Mouse (Mus musculus) embryonic facial prominence, embryonic 15.5 days (tissue): Measurements from ENCODE around the gene Mrps26. TPM values are rescaled to one million over a fixed set of nuclear protein-coding genes. Genes with fewer than 3 reads are reported as not detected.
"Not testable (repeated sequence)": the region's sequence is repeated elsewhere in the genome, so short reads cannot be mapped to it uniquely, and the experiment has no call there.

Experiments used
- ATAC-seq: fragments of 200-750 bp; cut with Nextera tagmentation; 2 replicates; pipeline ENCODE4 v1.8.0; 2017; ENCODE audit warnings: low read depth, moderate TSS enrichment; ENCODE audit not compliant: insufficient number of reproducible peaks, low FRiP score, low TSS enrichment
- H3K27ac ChIP-seq: fragments of 300-500 bp; sonication (generic); replicated peaks from 2 replicates; pipeline ENCODE4 v1.5.1; 2015; ENCODE audit warnings: mild to moderate bottlenecking, inconsistent platforms
- H3K27me3 ChIP-seq: fragments of 300-500 bp; sonication (generic); 2 replicates; pipeline ENCODE4 v1.6.1; 2015; ENCODE audit warnings: inconsistent platforms
- H3K36me3 ChIP-seq: fragments of 300-500 bp; sonication (generic); 2 replicates; pipeline ENCODE4 v1.6.1; 2015; ENCODE audit warnings: mild to moderate bottlenecking, inconsistent platforms
- H3K4me1 ChIP-seq: fragments of 300-500 bp; sonication (generic); 2 replicates; pipeline ENCODE4 v1.6.1; 2015; ENCODE audit warnings: inconsistent platforms
- H3K4me2 ChIP-seq: fragments of 300-500 bp; sonication (generic); replicated peaks from 2 replicates; pipeline ENCODE4 v1.6.1; 2015; ENCODE audit warnings: mild to moderate bottlenecking, inconsistent platforms
- H3K4me3 ChIP-seq: fragments of 300-500 bp; sonication (generic); replicated peaks from 2 replicates; pipeline ENCODE4 v1.5.1; 2015; ENCODE audit warnings: mild to moderate bottlenecking, inconsistent platforms
- H3K9ac ChIP-seq: fragments of 300-500 bp; sonication (generic); 2 replicates; pipeline ENCODE4 v1.6.1; 2015; ENCODE audit warnings: inconsistent platforms
- H3K9me3 ChIP-seq: fragments of 300-500 bp; sonication (generic); replicated peaks from 2 replicates; pipeline ENCODE4 v1.6.1; 2016; ENCODE audit warnings: inconsistent platforms
- WGBS: fragments of 180-500 bp; shearing (Covaris S2); methylation state at CpG from one replicate; pipeline ENCODE4 v1.1.7; 2015; 5-methylcytosine and 5-hydroxymethylcytosine counted together
- polyA plus RNA-seq: library from polyadenylated mRNA; unstranded; fragments of >200 nt; fragmentation: Nextera tagmentation; extraction: Ambion mirVana; gene quantifications from 2 replicates; pipeline ENCODE4 v1.2.1, GENCODE M21; 2015

Gene Mrps26
- 98.9 and 102 TPM in 2 replicates for polyA plus RNA-seq

DNA sequence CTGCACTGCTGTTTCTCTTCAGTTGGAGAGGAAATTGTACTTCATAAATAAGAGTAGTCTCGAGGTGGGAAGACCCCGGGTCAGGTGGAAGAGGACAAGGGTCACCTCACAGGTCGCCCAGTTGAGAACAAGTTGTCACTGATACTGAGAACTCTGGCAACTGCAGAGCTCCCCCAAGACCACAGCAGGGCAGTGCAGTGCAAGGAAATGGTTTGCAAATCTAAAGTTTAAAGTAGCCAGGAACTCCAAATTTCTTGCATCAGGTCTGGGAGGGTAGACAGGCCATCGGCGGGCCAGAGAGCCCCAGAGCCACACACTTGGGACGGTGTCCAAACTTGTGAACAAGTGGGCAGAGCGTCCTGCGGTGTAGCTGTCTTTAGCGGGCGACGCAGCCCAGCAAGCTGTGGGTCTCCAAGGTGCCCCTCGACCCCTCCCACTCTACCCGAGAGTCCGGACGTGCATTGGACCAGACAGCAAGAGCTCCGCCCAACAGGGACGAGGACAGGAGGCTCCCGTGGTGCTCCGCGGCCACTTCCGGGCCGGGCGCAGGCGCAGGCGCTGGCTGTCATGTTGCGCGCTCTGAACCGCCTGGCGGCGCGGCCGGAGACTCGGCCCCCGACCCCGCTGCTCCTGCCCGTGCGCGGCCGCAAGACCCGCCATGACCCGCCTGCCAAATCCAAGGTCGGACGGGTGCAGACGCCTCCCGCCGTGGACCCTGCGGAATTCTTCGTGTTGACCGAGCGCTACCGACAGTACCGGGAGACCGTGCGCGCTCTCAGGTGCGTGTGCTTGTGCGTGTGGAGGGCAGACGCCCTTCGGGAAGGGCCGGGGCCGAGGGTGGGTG, at the start of gene Mrps26:
Gene Mrps26, plus strand, starts transcription at position 531 of the 844 bp plus-strand sequence.
- H3K4me1 ChIP-seq = peaks cover 20% of the 10 kb centered on the region
- peak within 1 kb of the TSS; percentile 86 for H3K9ac ChIP-seq
- under 1% methylated on average over 61 of the region's 61 CpGs for WGBS
- no peaks in the 10 kb centered on the region for H3K27me3 ChIP-seq
- H3K4me2 ChIP-seq = peak within 1 kb of the TSS; percentile 85
- H3K27ac ChIP-seq = peak within 1 kb of the TSS; percentile 82
- peak within 1 kb of the TSS; percentile 82 for H3K4me3 ChIP-seq
- H3K36me3 ChIP-seq = peaks cover 20% of the 10 kb centered on the region
- ATAC-seq = peak; percentile 99
- H3K9me3 ChIP-seq = no peaks in the 10 kb centered on the region

DNA sequence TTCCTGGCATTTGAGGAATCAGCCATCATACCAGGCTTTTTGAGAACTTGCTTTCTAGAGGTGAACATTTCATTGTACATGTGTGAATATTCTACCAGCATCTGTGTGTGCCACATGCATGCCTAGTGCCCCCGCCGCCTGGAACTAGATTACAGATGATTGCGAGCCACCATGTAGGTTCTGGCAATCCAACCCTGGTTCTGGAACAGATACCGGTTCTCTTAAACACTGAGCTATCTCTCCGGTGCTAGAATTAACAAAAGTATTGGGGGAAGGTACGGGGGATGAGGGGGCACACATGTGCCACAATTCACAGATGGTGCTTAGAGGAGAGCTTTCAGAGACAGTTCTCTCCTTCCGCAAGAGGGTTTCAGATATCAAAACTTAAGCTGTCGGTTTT, 49.6 kb upstream of the Mrps26 start:
- 94% methylated on average over 8 of the region's 8 CpGs for WGBS
- H3K27me3 ChIP-seq = no peaks in the 10 kb centered on the region
- no peaks in the 10 kb centered on the region for H3K9me3 ChIP-seq
- no peak overlapping the region for H3K4me2 ChIP-seq
- no peak overlapping the region for H3K4me3 ChIP-seq
- no peaks in the 10 kb centered on the region for H3K4me1 ChIP-seq
- no peak overlapping the region for H3K9ac ChIP-seq
- no peak overlapping the region for H3K27ac ChIP-seq
- H3K36me3 ChIP-seq = peaks cover 34% of the 10 kb centered on the region
- ATAC-seq = no peak

DNA sequence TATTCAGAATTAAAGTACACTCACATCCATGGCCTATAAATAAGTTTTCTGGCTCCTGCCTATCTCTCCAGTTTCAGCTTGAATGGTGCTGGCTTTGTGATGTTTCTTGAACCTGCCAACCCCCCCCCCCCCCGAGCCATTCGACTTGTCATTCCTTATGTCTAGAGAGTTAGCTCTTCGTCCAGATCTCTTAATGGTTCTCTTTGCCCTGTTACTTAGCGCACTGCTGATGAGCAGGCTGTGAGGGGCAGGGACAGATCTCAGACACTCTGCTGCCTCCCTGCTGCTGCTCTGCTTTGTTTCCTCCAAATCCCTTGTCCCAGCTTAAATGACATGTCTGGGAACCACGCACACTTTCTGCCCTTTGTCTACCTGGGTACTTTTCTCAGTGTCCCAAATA, 47.8 kb upstream of the Mrps26 start:
- WGBS = 72% methylated on average over 5 of the region's 5 CpGs
- Histone ChIP-seq H3K9ac (no peak overlapping the region), H3K4me1 (no peaks in the 10 kb centered on the region), H3K9me3 (no peaks in the 10 kb centered on the region), H3K27ac (no peak overlapping the region), H3K4me3 (no peak overlapping the region), H3K27me3 (no peaks in the 10 kb centered on the region), H3K4me2 (no peak overlapping the region), H3K36me3 (peaks cover 41% of the 10 kb centered on the region)
- no peak for ATAC-seq

DNA sequence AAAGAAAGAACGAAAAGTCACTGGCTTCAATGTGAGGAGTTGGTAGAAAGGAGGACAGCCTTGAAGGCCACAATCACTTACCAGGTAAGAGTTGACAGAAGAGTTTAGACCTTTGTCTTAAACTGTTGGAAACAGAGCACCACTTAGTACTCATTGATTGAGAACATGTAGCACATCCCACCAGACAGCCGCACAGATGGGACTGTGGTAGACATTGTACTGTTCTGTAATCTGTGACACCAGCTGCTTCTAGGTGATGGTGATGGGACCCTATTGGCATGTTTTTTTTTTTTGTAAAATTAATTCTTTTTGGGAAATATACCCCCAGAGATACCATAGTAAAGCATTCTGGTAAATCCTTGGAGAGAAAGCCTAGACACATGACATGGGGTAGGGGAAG, 41.6 kb upstream of the Mrps26 start:
- Histone ChIP-seq H3K4me2 (no peak overlapping the region), H3K4me3 (no peak overlapping the region), H3K4me1 (no peaks in the 10 kb centered on the region), H3K36me3 (peaks cover 63% of the 10 kb centered on the region), H3K27ac (no peak overlapping the region), H3K9ac (no peak overlapping the region), H3K9me3 (no peaks in the 10 kb centered on the region), H3K27me3 (no peaks in the 10 kb centered on the region)
- no peak for ATAC-seq
- 95% methylated on average over 2 of the region's 2 CpGs for WGBS

DNA sequence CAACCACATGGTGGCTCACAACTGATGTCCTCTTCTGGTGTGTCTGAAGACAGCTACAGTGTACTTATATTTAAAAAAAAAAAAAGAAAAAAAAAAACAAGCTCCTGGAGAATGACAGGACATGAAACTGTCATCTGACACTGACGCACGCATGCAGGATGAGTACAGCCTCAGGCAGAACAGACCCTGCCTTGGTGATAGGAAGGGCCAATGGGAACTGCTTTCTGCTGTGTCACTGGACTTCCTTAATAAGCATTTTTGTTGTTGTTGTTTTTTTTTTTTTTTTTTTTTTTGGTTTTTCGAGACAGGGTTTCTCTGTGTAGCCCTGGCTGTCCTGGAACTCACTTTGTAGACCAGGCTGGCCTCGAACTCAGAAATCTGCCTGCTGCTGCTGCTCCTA, 38.1 kb upstream of the Mrps26 start:
- peaks cover 53% of the 10 kb centered on the region for H3K36me3 ChIP-seq
- not testable (repeated sequence) for ATAC-seq, H3K9ac ChIP-seq, H3K27ac ChIP-seq, H3K4me2 ChIP-seq, H3K9me3 ChIP-seq, H3K4me3 ChIP-seq, H3K27me3 ChIP-seq, H3K4me1 ChIP-seq
- 80% methylated on average over 4 of the region's 4 CpGs for WGBS

DNA sequence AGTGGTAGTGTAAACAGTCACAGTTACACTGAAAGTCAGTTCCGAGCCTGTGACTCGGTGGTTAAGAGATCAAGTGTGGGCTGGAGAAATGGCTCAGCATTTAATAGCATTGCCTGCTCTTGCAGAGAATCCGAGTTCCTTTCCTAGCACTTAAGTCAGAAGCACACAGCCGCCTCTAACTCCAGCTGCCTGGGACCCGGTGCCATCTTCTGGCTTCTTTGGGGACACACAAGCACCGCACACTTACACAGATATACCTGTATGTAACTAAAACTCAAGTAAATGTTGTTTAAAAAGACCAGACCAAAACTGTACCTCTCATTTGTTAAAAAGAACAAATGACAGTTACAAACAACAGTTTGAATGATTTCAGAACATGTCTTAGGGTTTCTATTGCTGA, 35.1 kb upstream of the Mrps26 start:
- Histone ChIP-seq H3K27me3 (no peaks in the 10 kb centered on the region), H3K4me1 (no peaks in the 10 kb centered on the region)
- no peak for ATAC-seq

DNA sequence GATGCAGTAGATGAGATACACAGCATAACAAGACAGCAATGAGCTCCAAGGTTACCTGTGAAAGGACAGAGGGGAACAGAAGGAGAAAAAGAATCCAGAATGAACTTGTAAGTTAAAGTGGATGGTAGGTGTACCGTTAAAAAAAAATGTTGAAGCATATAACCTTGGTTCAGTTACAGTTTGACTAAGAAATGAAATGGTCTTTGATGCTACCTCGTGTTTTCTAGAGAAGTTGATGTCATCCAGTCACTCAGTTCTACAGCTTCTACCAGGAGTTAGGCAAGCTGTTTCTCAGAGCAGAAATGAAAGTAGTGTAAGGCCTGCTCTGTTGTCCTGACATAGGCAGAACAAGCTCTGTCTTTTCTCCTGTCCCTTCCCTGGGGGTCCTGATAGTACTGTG, 34.3 kb upstream of the Mrps26 start:
- no peak overlapping the region for H3K27ac ChIP-seq
- H3K27me3 ChIP-seq = no peaks in the 10 kb centered on the region
- no peak overlapping the region for H3K4me3 ChIP-seq
- WGBS = 87% methylated on average over 2 of the region's 2 CpGs
- no peaks in the 10 kb centered on the region for H3K4me1 ChIP-seq
- H3K36me3 ChIP-seq = peaks cover 51% of the 10 kb centered on the region
- no peak for ATAC-seq
- H3K9ac ChIP-seq = no peak overlapping the region
- H3K9me3 ChIP-seq = no peaks in the 10 kb centered on the region
- no peak overlapping the region for H3K4me2 ChIP-seq

More for the DNA sequence above, 35.1 kb upstream of the Mrps26 start:
- no peak overlapping the region for H3K4me3 ChIP-seq
- no peak overlapping the region for H3K27ac ChIP-seq
- no peak overlapping the region for H3K9ac ChIP-seq
- peaks cover 45% of the 10 kb centered on the region for H3K36me3 ChIP-seq
- 85% methylated on average over 6 of the region's 6 CpGs for WGBS
- H3K4me2 ChIP-seq = no peak overlapping the region
- H3K9me3 ChIP-seq = no peaks in the 10 kb centered on the region

DNA sequence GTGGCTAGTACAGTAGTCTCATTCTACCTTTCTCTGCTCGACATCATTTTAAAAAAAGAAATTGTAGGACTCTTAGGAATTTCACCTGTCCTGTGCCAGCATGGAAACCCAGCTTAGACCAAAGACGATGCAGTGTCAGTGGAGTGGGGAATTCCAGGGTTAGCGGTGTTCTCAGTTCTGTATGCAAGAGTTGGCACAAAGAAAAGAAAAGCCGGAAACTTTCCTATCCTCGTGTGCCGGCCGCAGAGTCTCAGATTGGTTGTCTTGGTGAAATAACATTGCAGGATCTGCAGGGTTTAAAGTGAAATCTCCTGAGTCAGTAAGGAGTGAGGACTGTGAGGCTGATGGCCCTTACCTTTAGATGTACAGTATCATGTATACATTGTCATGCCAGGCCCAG, 33.6 kb upstream of the Mrps26 start:
- WGBS = 92% methylated on average over 7 of the region's 7 CpGs
- Histone ChIP-seq H3K9ac (no peak overlapping the region), H3K27me3 (no peaks in the 10 kb centered on the region), H3K36me3 (peaks cover 55% of the 10 kb centered on the region), H3K4me3 (no peak overlapping the region), H3K4me2 (no peak overlapping the region), H3K4me1 (no peaks in the 10 kb centered on the region), H3K9me3 (no peaks in the 10 kb centered on the region), H3K27ac (no peak overlapping the region)
- ATAC-seq = no peak

DNA sequence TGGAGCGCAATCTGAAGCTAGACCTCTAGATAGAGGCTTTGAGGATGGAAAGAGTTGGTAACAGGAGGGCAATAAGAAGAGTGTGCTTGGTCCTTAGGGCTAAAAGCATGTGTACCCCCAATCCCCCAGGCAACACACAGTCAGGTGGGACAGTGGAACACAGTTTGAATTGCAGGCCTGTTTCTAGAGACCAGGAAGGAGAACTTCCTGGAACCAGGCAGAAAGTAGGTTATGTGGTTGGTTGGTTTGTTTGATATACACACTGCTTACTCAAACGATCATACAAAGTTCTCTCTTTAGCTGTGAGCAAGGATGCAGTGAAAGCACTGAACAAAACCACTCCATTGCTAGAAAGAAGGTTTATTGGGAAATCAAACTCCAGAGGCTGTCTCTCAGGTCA, 31.3 kb upstream of the Mrps26 start:
- Histone ChIP-seq H3K27me3 (no peaks in the 10 kb centered on the region), H3K9ac (no peak overlapping the region), H3K4me2 (no peak overlapping the region), H3K36me3 (peaks cover 66% of the 10 kb centered on the region), H3K27ac (no peak overlapping the region), H3K9me3 (no peaks in the 10 kb centered on the region), H3K4me1 (no peaks in the 10 kb centered on the region), H3K4me3 (no peak overlapping the region)
- ATAC-seq = no peak
- WGBS = 90% methylated on average over 2 of the region's 2 CpGs

DNA sequence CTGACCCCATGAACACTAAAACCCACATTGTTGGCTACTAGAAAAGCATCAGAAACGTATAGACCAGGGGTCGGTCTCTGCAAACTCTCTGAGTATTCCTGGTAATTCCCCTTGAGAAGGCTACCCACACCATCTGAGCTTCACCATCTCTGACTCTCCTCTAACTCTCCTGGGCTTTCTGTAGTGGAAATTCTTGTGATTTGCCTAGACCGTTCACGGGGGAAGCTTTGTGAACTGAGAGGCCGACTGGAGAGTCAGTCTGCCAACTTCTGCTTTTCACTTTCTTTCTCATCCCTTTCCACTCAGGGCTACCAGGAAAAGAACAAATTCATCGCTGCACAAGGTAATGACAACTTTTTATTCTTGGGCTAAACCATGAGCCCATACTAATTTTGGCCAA, 28.5 kb upstream of the Mrps26 start:
- Histone ChIP-seq H3K4me2 (no peak overlapping the region), H3K36me3 (peaks cover 76% of the 10 kb centered on the region), H3K9me3 (no peaks in the 10 kb centered on the region), H3K4me1 (no peaks in the 10 kb centered on the region), H3K27me3 (no peaks in the 10 kb centered on the region), H3K9ac (no peak overlapping the region), H3K27ac (no peak overlapping the region), H3K4me3 (no peak overlapping the region)
- 89% methylated on average over 6 of the region's 6 CpGs for WGBS
- no peak for ATAC-seq

DNA sequence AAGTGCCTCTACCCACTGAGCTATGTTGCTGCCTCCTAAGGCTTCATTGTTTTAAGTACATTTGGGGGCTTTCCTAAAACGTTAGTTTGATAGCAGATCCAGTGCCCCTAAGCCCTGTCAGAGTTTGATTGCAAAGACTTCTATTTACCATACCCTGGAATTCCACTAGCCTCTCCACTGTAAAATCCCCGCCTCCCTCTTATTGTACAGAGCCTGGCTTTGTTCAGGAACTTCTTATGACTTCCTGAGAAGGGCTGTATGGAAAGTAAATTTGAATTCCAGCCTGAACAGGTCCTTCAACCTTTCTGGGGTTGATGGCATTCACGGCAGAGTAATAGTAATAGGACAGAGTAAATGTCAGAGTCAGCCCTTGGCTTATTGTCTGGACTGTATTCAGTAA, 26.7 kb upstream of the Mrps26 start:
- Histone ChIP-seq H3K9ac (no peak overlapping the region), H3K9me3 (no peaks in the 10 kb centered on the region), H3K27me3 (no peaks in the 10 kb centered on the region), H3K4me2 (no peak overlapping the region), H3K27ac (no peak overlapping the region), H3K4me1 (no peaks in the 10 kb centered on the region), H3K36me3 (peaks cover 91% of the 10 kb centered on the region), H3K4me3 (no peak overlapping the region)
- 63% methylated on average over 3 of the region's 3 CpGs for WGBS
- no peak for ATAC-seq
